Mouse (Mus musculus) large intestine, adult 2 months (tissue): Measurements from ENCODE around the gene Def8. TPM values are rescaled to one million over a fixed set of nuclear protein-coding genes. Genes with fewer than 3 reads are reported as not detected.
"Not testable (repeated sequence)": the region's sequence is repeated elsewhere in the genome, so short reads cannot be mapped to it uniquely, and the experiment has no call there.

Source experiments
- DNase-seq: peaks from one replicate; pipeline ENCODE4 v3.0.0-alpha.2; 2012; ENCODE audit warnings: low read depth, low spot score
- WGBS: fragments of 180-500 bp; shearing (Covaris S2); methylation state at CpG from one replicate; pipeline ENCODE4 v1.1.7; 2018; 5-methylcytosine and 5-hydroxymethylcytosine counted together
- polyA plus RNA-seq: library from polyadenylated mRNA; depleted of rRNA; stranded (reverse); fragments of >200 nt; gene quantifications from 2 replicates; pipeline ENCODE4 v1.2.3, GENCODE M21; 2012

Def8 gene
- polyA plus RNA-seq, 1 experiment = 13.5 TPM

- 88% methylated on average over 8 of the region's 8 CpGs for WGBS
- not testable (repeated sequence) for DNase-seq
These were observed 7.6 kb downstream of the Def8 start for GRCm38 (mm10) chr8:123430936-123431335.

GRCm38 (mm10) chr8:123431616-123432365 is 8.5 kb downstream of the Def8 start:
- 95% methylated on average over 25 of the region's 25 CpGs for WGBS

GRCm38 (mm10) chr8:123432381-123432780 is 9.1 kb downstream of the Def8 start:
- WGBS = 95% methylated on average over 16 of the region's 16 CpGs
- DNase-seq = no peak

More at GRCm38 (mm10) chr8:123431616-123432365, 8.5 kb downstream of the Def8 start:
- DNase-seq = no peak

- not testable (repeated sequence) for DNase-seq
- 97% methylated on average over 47 of the region's 47 CpGs for WGBS
These were observed 10.1 kb downstream of the Def8 start for GRCm38 (mm10) chr8:123433241-123433974.

- 87% methylated on average over 2 of the region's 2 CpGs for WGBS
- DNase-seq = no peak
These were observed 18.5 kb downstream of the Def8 start for GRCm38 (mm10) chr8:123441788-123442187.

- 79% methylated on average over 5 of the region's 5 CpGs for WGBS
- no peak for DNase-seq
These were observed 19.0 kb downstream of the Def8 start for GRCm38 (mm10) chr8:123442351-123442750.

GRCm38 (mm10) chr8:123442871-123443575 is 19.7 kb downstream of the Def8 start:
- WGBS = under 1% methylated on average over 41 of the region's 41 CpGs
- peak; percentile 67 for DNase-seq

- 10% methylated on average over 4 of the region's 4 CpGs for WGBS
- peak; percentile 33 for DNase-seq
These were observed 20.2 kb downstream of the Def8 start for GRCm38 (mm10) chr8:123443576-123443921.

- WGBS = 84% methylated on average over 6 of the region's 6 CpGs
- DNase-seq = no peak
These were observed 20.8 kb downstream of the Def8 start for GRCm38 (mm10) chr8:123444131-123444530.

- no peak for DNase-seq
- WGBS = 84% methylated on average over 10 of the region's 10 CpGs
These were observed 22.7 kb downstream of the Def8 start for GRCm38 (mm10) chr8:123445981-123446380.

- no peak for DNase-seq
- 86% methylated on average over 6 of the region's 6 CpGs for WGBS
These were observed 23.5 kb downstream of the Def8 start for GRCm38 (mm10) chr8:123446799-123447198.

- no peak for DNase-seq
- WGBS = 89% methylated on average over 5 of the region's 5 CpGs
These were observed 27.5 kb downstream of the Def8 start for GRCm38 (mm10) chr8:123450783-123451182.

- 96% methylated on average over 12 of the region's 12 CpGs for WGBS
- DNase-seq = not testable (repeated sequence)
These were observed 28.4 kb downstream of the Def8 start for GRCm38 (mm10) chr8:123451747-123452146.

- no peak for DNase-seq
- 49% methylated on average over 4 of the region's 4 CpGs for WGBS
These were observed 28.8 kb downstream of the Def8 start for GRCm38 (mm10) chr8:123452149-123452548.

- 76% methylated on average over 7 of the region's 7 CpGs for whole genome bisulfite sequencing
- DNase-seq = no peak
These were observed 30.0 kb downstream of the Def8 start for GRCm38 (mm10) chr8:123453291-123453690.

GRCm38 (mm10) chr8:123453951-123454350 is 30.6 kb downstream of the Def8 start:
- no peak for DNase-seq
- 90% methylated on average over 5 of the region's 5 CpGs for WGBS

- DNase-seq = no peak
- 95% methylated on average over 6 of the region's 6 CpGs for WGBS
These were observed 31.2 kb downstream of the Def8 start for GRCm38 (mm10) chr8:123454559-123454958.

- no peak for DNase-seq
- 80% methylated on average over 4 of the region's 4 CpGs for WGBS
These were observed 40.3 kb downstream of the Def8 start for GRCm38 (mm10) chr8:123463651-123464050.

GRCm38 (mm10) chr8:123467476-123467875 is 44.1 kb downstream of the Def8 start:
- 58% methylated on average over 3 of the region's 3 CpGs for WGBS

GRCm38 (mm10) chr8:123472991-123473390 is 49.7 kb downstream of the Def8 start:
- not testable (repeated sequence) for DNase-seq
- 34% methylated on average over 6 of the region's 6 CpGs for WGBS

More at GRCm38 (mm10) chr8:123467476-123467875, 44.1 kb downstream of the Def8 start:
- DNase-seq = no peak
